Mouse (Mus musculus): ENCODE measurements around the gene Gfy.

The Gfy gene

DNA sequence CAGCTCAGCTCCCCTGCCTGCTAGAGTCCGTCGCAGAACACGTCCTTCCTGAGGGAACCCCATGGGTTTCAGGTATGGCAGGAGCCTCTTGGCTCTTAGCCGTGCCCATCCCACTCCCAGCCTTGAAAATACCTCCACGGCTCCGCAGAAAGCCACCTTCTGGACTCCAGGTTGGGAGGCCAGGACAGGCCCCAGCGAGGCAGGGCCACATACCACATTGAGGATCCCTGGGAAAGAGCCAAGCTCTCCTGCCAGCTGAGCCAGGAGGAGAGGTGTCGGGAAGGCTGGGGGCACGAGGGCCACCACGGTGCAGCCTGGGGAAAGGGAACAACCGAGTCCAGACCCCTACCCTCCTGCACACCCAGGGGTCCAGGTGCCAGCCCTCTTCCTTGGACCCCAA is 32.1 kb downstream of the Gfy start:
- no peak for DNase-seq

GRCm38 (mm10) chr7:45145460-45145859 is 33.9 kb downstream of the Gfy start:
- no peak for DNase-seq

GRCm38 (mm10) chr7:45144368-45145174 is 34.8 kb downstream of the Gfy start:
- DNase-seq = peak in 1 of 2 experiments; percentile 45

GRCm38 (mm10) chr7:45141914-45142313 is 37.5 kb downstream of the Gfy start:
- DNase-seq = no peak

DNA sequence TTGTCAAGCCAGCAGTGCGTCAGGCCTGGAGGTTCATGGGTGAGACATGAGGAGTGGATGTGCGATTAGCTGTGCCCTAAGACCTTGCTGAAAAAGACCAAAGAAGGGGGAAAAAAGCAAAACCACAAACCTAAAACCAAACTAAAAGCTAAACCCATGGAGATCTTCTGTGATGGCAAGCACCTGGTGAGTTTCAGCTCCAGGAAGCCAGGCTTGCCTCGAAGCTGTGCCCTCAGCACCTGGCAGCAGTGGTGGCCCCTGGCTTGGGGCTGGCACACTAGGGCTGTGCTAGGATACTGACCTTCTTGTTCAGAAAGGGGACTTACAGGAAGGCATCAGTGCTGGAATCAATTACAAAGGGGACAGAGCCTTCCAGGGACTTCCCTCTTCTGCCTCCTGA is 38.0 kb downstream of the Gfy start:
- no peak for DNase-seq

DNA sequence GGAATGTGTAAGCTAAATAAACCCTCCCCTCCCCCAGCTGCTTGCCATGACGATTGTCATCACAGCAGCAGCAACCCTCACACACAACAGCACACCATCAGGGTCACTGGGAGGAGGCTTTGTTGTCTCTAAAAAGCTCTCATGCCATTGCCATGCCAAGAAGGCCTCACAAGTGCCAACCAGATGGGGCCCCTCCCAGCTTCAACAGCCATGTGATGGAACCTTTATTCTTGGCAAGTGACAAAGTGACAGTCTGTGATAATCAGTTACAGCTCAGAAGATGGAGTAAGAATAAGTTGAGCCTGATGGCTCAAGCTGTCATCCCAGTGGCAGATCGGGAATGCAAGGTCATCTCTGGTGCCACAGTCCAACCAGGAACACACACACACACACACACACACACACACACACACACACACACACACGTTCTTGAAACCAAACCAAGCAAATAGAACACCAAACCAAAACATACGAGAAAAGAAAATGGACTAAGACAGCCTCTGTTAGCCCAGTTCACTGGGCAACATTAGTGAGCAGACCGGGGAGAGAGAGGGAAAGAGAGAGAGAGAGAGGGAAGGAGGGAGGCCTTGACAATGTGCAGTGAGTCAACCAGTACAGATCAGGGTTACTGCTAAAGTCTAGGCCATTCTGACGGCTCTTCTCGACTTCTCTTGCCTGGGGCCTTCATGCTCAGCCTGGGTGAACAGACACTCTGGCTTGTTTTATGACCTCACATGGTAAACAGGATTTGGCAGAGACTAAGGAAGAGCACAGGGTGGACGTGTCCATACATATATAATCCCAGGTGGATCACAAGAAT is 39.3 kb downstream of the Gfy start:
- no peak for DNase-seq

- no peak for DNase-seq
These were observed 41.0 kb downstream of the Gfy start for GRCm38 (mm10) chr7:45138403-45138802.

- DNase-seq = no peak
These were observed 42.0 kb downstream of the Gfy start for GRCm38 (mm10) chr7:45137171-45138006.

DNA sequence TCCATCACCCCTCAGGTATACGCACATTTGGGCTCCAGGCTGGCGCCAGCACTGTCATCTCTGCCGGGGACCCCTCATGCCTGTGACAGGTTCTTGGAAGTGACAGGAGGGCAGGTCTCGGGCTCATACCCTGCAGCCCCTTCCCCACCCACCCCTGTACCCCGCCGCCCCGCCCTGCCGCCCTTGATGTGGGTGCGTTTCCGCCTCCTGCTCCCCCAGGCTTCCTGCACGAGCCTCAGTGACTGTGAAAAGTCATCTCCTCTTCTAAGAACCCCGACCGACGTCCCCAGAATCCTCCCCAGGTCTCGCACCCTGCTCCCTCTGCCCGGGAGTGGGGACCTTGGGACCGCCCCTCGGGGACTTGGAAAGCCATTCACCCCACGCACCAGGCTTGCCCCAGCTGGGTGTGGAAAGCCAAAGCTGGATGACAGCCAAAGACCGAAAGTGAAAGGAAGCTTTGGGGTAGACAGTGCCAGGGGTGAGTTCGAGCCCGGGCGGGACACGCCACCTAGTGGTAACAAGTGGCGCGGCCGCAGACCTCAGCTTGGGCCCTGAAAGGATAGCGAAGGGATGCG is 43.3 kb downstream of the Gfy start, which contains the start of the genes Gm45713 and Flt3l:
Gene Gm45713, minus strand, starts transcription at position 239 of the 575 bp plus-strand sequence.
Gene Flt3l, minus strand, starts transcription at position 440 of the 575 bp plus-strand sequence.
- peak; percentile 93 to 96 for DNase-seq

DNA sequence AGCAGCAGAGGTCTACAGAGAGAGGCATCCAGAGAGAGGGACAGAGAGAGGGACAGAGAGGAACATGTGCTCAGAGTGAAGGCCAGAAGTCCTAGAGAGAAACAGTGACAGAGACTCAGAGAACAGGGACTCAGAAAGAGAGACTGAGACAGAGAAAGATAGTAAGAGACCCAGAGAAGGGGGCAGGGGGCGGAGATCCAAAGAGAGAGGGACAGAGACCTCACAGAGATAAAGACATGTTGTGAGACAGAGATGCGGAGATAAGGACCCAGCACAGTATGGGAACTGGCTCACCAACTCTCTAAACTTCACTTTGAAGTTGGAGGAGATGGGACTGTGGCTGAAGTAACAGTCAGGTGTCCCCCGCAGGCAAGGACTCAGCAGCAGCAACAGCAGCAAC is 44.0 kb downstream of the Gfy start:
- no peak for DNase-seq

DNA sequence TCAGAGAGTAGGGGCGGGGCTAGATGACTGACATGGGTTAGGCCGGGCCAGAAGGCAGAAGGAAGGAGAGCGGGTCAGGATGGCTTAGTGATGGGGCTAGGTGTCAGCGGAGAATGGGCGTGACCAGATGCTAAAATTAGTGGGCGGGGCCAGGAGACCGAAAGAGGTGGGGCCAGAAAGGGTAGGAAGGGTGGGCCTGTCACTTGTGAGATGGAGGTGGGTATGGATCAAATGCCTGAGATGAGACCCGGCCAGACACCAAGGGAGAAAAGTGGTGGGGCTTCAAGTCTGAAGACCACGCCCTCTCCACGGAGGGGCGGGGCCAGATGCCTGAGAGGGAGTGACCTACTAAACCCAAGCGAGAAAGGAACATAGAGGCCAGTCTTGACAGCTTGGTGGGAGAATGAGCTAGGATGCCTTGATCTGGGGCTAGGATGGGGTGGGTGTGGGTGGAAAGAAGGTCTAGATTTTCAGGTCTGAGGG is 44.8 kb downstream of the Gfy start:
- DNase-seq = peak in 1 of 2 experiments; percentile 57

DNA sequence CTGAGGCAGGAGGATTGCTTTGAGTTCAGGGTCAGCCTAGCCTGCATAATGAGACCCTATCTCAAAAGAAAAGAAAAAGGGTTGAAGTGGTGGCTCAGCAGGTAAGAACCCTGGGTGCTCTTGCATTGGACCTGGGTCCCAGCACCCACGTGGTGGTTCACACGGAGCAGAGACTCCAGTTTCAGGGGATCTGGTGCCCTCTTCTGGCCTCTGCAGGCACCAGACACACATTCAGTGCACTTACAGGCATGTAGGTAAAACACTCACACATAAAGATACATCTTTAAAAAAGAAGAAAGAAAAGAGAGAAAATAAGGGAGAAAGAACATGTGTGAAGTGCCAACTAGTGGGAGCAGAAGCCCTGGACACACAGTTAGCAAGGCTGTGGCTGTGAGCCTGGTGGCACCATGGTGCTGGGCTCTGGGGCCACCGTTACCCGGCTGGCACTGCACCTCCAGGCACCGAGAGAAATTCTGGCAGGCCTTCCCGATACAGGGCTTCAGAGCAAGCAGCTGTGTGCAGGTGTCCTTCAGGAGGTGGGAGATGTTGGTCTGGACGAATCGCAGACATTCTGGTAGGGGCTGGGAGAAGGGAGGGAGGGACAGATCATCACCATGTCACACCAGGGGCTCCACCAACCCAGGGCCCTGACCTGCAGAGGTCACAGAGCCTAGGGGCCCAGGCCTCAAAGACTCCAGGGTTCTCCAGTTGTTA is 45.8 kb downstream of the Gfy start:
- no peak for DNase-seq

GRCm38 (mm10) chr7:45131850-45132249 is 47.5 kb downstream of the Gfy start:
- no peak for DNase-seq

DNA sequence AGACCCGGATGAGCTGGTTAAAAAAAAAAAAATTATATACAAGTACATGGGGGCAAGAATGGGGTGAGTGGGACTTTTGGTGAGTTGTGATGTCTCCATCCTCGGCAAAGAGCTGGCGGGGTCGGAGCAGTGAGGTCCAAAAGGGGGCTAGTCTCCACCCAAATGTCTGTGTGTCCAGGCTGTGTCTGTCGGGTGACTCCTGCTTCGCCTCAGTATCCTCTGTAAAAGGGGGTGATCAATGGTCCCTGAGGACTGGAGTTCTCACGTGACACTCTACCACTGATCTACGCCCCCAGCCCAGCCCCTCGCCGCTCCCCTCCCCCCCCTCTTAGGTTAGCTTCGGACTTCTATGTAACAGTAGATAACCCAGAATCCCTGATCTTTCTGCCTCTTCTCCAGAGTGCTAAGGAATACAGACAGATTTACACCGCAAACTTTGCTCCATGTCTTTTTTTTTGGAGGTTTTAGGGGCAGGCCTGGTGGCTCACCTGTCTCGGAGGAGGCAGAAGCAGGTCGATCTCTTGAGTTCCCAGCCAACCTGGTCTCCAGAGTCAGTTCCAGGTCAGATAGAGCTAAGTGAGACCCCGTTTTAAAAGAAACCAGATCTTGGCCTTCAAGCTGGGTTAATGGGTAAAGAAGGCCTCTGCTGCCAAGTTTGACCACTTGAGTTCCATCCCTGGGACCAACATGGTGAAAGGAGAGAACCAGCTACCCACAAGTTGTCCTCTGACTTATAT is 49.4 kb downstream of the Gfy start:
- no peak for DNase-seq

DNA sequence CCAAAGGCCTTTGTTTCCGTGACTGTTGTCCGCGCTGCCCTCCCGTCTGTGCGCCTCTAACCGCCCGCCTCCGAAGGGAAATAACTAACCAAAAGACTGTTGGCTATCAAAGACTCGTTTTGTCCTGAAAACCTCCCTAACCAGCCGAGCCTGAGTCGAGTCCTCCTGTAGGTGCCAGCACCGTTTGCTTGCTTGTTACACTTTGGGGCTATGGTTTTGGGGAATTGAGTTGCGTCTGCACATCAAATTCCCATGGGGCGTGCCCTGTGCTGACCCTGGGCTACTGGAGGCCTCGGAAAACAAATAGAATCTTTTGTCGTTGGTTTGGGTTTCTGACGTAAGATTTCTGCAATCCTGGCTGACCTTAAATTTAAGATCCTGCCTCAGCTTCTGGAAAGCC is 50.1 kb downstream of the Gfy start:
- DNase-seq = no peak

DNA sequence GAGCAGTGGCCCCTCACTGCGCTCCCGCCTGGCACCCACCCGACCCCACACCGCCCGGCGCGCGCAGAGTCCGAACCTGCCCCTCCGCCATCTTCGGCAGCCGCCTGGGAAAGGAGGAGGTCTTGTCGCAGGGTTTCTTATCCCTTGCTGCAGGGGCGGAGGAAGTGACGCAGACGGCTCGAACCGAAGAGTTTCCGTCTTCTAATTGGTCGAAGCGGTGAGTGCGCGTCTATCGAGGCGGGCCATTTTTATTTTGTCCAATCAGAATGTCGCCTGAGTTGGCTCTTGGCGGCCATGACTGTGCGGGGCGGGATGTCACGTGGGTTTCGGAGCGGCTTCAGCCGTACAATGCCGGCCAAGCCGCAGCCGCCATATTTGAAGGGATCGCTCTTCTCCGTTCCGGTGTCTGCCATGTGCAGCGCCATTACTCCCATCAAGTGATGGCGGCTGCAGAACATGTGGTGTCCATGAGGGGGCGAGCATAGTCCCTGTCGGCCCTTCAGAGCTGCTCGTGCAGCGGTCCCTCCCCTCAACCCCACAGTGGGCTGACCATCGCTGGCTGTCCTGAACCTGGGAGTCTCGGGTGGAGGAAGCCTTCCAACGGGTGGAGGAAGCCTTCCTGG is 50.6 kb downstream of the Gfy start, which contains the start of gene Rpl13a:
Gene Rpl13a, minus strand, starts transcription at position 138 of the 623 bp plus-strand sequence.
- DNase-seq = peak; percentile 99

DNA sequence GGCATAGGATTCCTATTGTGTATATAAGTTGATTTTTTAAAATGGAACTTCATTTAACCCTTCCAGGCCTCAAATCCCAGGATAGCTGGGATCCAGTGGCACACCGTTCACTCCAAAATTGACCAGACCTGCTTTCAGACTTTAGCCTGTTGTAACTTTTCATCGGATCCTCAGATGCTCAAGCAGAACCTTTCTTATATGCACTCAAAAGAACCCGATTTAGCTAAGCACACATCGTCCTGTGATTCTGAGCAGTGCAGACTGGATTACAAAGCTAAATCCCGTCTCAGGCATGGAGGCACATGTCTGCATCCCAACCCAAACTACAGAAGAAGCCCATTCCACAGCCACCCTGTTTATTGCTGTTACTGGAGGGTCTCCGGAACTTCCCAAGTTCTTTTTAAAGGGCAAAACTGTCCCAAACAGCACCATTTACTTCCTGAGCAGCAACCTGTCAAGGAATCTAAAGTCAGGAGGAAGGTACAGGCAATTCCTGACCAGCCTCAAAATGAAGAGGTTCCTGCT is 51.6 kb downstream of the Gfy start:
- no peak for DNase-seq

DNA sequence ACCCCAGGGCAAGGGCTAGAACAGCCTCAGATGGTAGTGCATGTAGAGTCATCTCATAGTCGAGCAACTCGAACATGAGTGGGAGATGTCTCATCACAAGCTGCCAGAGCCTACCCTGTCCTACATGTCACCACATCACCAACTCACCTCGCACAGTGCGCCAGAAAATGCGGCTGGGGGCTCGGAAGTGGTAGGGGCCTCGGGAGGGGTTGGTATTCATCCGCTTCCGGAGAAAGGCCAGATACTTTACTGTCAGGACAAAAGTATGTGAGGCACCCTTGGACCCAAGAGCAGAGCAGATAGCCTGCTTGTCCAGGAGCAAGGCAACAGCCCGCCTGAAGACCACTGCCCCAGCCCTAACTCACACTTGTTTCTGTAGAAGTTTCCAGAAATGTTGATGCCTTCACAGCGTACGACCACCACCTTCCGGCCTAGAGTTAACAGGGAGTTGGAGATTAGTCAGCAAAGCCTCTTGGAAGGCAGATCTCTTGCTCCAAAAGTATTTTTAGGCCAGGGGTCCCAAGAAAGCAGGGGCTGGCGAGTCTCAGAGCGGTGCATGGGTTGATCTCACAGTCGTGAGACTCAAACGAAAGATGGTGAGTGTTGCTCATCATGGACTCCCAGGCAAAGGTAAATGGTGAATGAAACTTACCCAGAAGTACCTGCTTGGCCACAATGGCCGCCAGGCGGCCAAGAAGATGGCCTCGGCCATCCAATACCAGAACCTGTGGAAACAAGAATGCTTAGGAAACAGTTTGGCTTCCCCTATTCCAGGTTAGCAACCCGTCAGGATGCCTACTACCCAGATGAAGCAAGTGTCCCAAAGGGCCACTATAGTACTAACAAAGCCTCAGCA is 52.3 kb downstream of the Gfy start:
- DNase-seq = no peak

Measured in lung, adult 18-20 months (tissue).